Mouse (Mus musculus): ENCODE measurements around the gene Tbc1d8.

GRCm38 (mm10) chr1:39449251-39449790 is 29.2 kb downstream of the Tbc1d8 start:
- TF ChIP-seq CTCF (IDR thresholded peaks at IDR 0.05; ENCODE audit: insufficient read depth, low read depth, low read length) (no peak), POLR2A (IDR thresholded peaks at IDR 0.05; ENCODE audit: insufficient read depth, low read depth, low read length) (no peak)
